Mouse (Mus musculus) urinary bladder, adult 2 months (tissue): Measurements from ENCODE around the gene Gimap3. TPM values are rescaled to one million over a fixed set of nuclear protein-coding genes. Genes with fewer than 3 reads are reported as not detected.
A peak's percentile ranks its signal among the peaks of the same experiment; 100 is the strongest.

ENCODE experiments used
- DNase-seq: peaks from one replicate; pipeline ENCODE4 v3.0.0; 2022; ENCODE audit warnings: low spot score
- polyA plus RNA-seq: library from polyadenylated mRNA; depleted of rRNA; stranded (reverse); fragments of >200 nt; gene quantifications from 2 replicates; pipeline ENCODE4 v1.2.3, GENCODE M21; 2012; rRNA removed

Gimap3 gene
- 5.4 and 7.9 TPM in 2 replicates for polyA plus RNA-seq

GRCm38 (mm10) chr6:48770696-48771095 is at the start of gene Gimap3:
Gene Gimap3, minus strand, starts transcription at chr6:48770851.
- no peak for DNase-seq

- no peak for DNase-seq
Measured at GRCm38 (mm10) chr6:48817815-48818214, 47.2 kb upstream of the Gimap3 start.

- DNase-seq = no peak
Measured at GRCm38 (mm10) chr6:48815013-48815412, 44.4 kb upstream of the Gimap3 start.

- DNase-seq = no peak
Measured at GRCm38 (mm10) chr6:48809494-48810219, 39.0 kb upstream of the Gimap3 start.

GRCm38 (mm10) chr6:48806746-48807145 is 36.1 kb upstream of the Gimap3 start:
- no peak for DNase-seq

GRCm38 (mm10) chr6:48804346-48804745 is 33.7 kb upstream of the Gimap3 start:
- DNase-seq = no peak

- no peak for DNase-seq
Measured at GRCm38 (mm10) chr6:48803406-48804051, 32.9 kb upstream of the Gimap3 start.

GRCm38 (mm10) chr6:48801897-48802296 is 31.2 kb upstream of the Gimap3 start:
- no peak for DNase-seq

- DNase-seq = no peak
Measured at GRCm38 (mm10) chr6:48787867-48788266, 17.2 kb upstream of the Gimap3 start.

- no peak for DNase-seq
Measured at GRCm38 (mm10) chr6:48785601-48786000, 14.9 kb upstream of the Gimap3 start.

- no peak for DNase-seq
Measured at GRCm38 (mm10) chr6:48785189-48785588, 14.5 kb upstream of the Gimap3 start.

- no peak for DNase-seq
Measured at GRCm38 (mm10) chr6:48784406-48784805, 13.8 kb upstream of the Gimap3 start.

- peak; percentile 57 for DNase-seq
Measured at GRCm38 (mm10) chr6:48772030-48772429, 1.4 kb upstream of the Gimap3 start.

- no peak for DNase-seq
Measured at GRCm38 (mm10) chr6:48768933-48769332, 1.7 kb downstream of the Gimap3 start.

- no peak for DNase-seq
Measured at GRCm38 (mm10) chr6:48768178-48768869, 2.3 kb downstream of the Gimap3 start.

GRCm38 (mm10) chr6:48764496-48764895 is 6.2 kb downstream of the Gimap3 start:
- DNase-seq = no peak

- DNase-seq = no peak
Measured at GRCm38 (mm10) chr6:48763567-48764270, 6.9 kb downstream of the Gimap3 start.

- DNase-seq = no peak
Measured at GRCm38 (mm10) chr6:48747091-48747966, 23.3 kb downstream of the Gimap3 start.

- no peak for DNase-seq
Measured at GRCm38 (mm10) chr6:48745959-48746889, 24.4 kb downstream of the Gimap3 start, which contains the start of gene Gimap5. Gene Gimap5, plus strand, starts transcription at chr6:48746197.

- no peak for DNase-seq
Measured at GRCm38 (mm10) chr6:48745490-48745889, 25.2 kb downstream of the Gimap3 start.
